ENCODE assay signal across 8 mouse cellular contexts in genomic region chr4:134468215-134468575, GRCm38 (mm10). TPM values are rescaled to one million over a fixed set of nuclear protein-coding genes. Genes with fewer than 3 reads are reported as not detected.
DNase-seq lines count a peak whose midpoint lies in the region; ATAC-seq and TF ChIP-seq lines count a peak whose summit lies in the region.

Stmn1 (plus strand) TSS chr4:134468320.

- no peaks in the 10 kb centered on the region for H3K9me3 ChIP-seq in heart, embryonic 15.5 days (replicated peaks)
- no peaks in the 10 kb centered on the region for H3K9me3 ChIP-seq in liver, embryonic 14.5 days (ENCODE audit: control insufficient read depth, low read length)
- no peaks in the 10 kb centered on the region for H3K9me3 ChIP-seq in neural tube, embryonic 11.5 days (ENCODE audit: control insufficient read depth, low read length)
- no peaks in the 10 kb centered on the region for H3K9me3 ChIP-seq in stomach, postnatal 0 days (ENCODE audit: control insufficient read depth, low read length)

- H3K27me3 ChIP-seq in heart, embryonic 15.5 days = no peaks in the 10 kb centered on the region
- H3K27me3 ChIP-seq in liver, embryonic 14.5 days (ENCODE audit: control insufficient read depth, insufficient read depth, low read length) = no peaks in the 10 kb centered on the region
- H3K27me3 ChIP-seq in neural tube, embryonic 11.5 days (ENCODE audit: control insufficient read depth, insufficient read depth, low read length) = no peaks in the 10 kb centered on the region
- no peaks in the 10 kb centered on the region for H3K27me3 ChIP-seq in stomach, postnatal 0 days (ENCODE audit: control insufficient read depth, insufficient read depth, low read length)

- peak within 1 kb of the TSS; percentile 97 for H3K4me2 ChIP-seq in heart, embryonic 15.5 days
- peak within 1 kb of the TSS; percentile 96 for H3K4me2 ChIP-seq in liver, embryonic 14.5 days (ENCODE audit: low read depth)
- peak within 1 kb of the TSS; percentile 89 for H3K4me2 ChIP-seq in neural tube, embryonic 11.5 days (ENCODE audit: low read depth)
- H3K4me2 ChIP-seq in stomach, postnatal 0 days (replicated peaks; ENCODE audit: low read depth) = peak within 1 kb of the TSS; percentile 98

- DNase-seq in CD4-positive, CD25-positive, alpha-beta regulatory T cell, adult 2 months (ENCODE audit: low read depth, low spot score) = peak; percentile 92
- peak; percentile 73 for DNase-seq in fibroblast of lung, adult 2 months (ENCODE audit: low read depth)
- DNase-seq in kidney, postnatal 25 days = peak; percentile 96 to 98
- DNase-seq in liver, embryonic 14.5 days (ENCODE audit: low read depth in 3 of 3, low spot score in 3 of 3) = peak; percentile 90 to 92 (median 91)
- DNase-seq in neural tube, embryonic 11.5 days (ENCODE audit: low spot score) = peak; percentile 97
- DNase-seq in stomach, postnatal 0 days (ENCODE audit: low spot score) = peak; percentile 97

- no peak for TF ChIP-seq CTCF in liver, embryonic 14.5 days (IDR thresholded peaks at IDR 0.05; ENCODE audit: low read depth)
- no peak; the same call in 1 of the 2 replicates for TF ChIP-seq CTCF in stomach, postnatal 0 days (IDR thresholded peaks at IDR 0.05; ENCODE audit: low read depth)

- peak; percentile 95 for ATAC-seq in heart, embryonic 15.5 days (replicated peaks; ENCODE audit: insufficient number of reproducible peaks, insufficient read depth, low FRiP score, low read depth)
- peak; percentile 89 for ATAC-seq in liver, embryonic 14.5 days (ENCODE audit: insufficient read depth)
- peak; percentile 92 for ATAC-seq in neural tube, embryonic 11.5 days (ENCODE audit: insufficient read depth, low FRiP score, low TSS enrichment)
- ATAC-seq in stomach, postnatal 0 days (ENCODE audit: low FRiP score, low TSS enrichment) = peak; percentile 96

- TF ChIP-seq EP300 in liver, embryonic 14.5 days (IDR thresholded peaks at IDR 0.05; ENCODE audit: low read depth) = no peak
- TF ChIP-seq EP300 in stomach, postnatal 0 days (optimal IDR thresholded peaks at IDR 0.05) = no peak

- WGBS in heart, embryonic 15.5 days = under 1% methylated on average over 31 of the region's 31 CpGs
- 0% methylated on average over 30 of the region's 31 CpGs for WGBS in liver, embryonic 14.5 days (ENCODE audit: insufficient replicate concordance)
- WGBS in neural tube, embryonic 11.5 days = 0% methylated on average over 30 of the region's 31 CpGs
- under 1% methylated on average over 30 of the region's 31 CpGs for WGBS in stomach, postnatal 0 days

- H3K4me3 ChIP-seq in brown adipose tissue, adult 24 weeks (ENCODE audit: insufficient read depth, low read depth, low read length) = peak within 1 kb of the TSS; percentile 62
- H3K4me3 ChIP-seq in heart, embryonic 15.5 days = peak within 1 kb of the TSS; percentile 99
- peak within 1 kb of the TSS; percentile 80 to 92 for H3K4me3 ChIP-seq in liver, embryonic 14.5 days (ENCODE audit: insufficient read depth in 1 of 2, low read depth in 2 of 2, low read length in 2 of 2)
- peak within 1 kb of the TSS; percentile 96 for H3K4me3 ChIP-seq in neural tube, embryonic 11.5 days (ENCODE audit: low read depth, low read length)
- H3K4me3 ChIP-seq in stomach, postnatal 0 days (ENCODE audit: low read depth, low read length) = peak within 1 kb of the TSS; percentile 80

- peaks cover 23% of the 10 kb centered on the region for H3K36me3 ChIP-seq in heart, embryonic 15.5 days
- peaks cover 29% of the 10 kb centered on the region for H3K36me3 ChIP-seq in liver, embryonic 14.5 days (replicated peaks; ENCODE audit: control insufficient read depth, insufficient read depth, low read depth)
- peaks cover 14% of the 10 kb centered on the region for H3K36me3 ChIP-seq in neural tube, embryonic 11.5 days (ENCODE audit: control insufficient read depth, insufficient read depth, low read length)
- no peaks in the 10 kb centered on the region for H3K36me3 ChIP-seq in stomach, postnatal 0 days (ENCODE audit: control insufficient read depth, insufficient read depth, low read length)

- peak within 1 kb of the TSS; percentile 12; the same call in 1 of the 2 replicates for H3K27ac ChIP-seq in brown adipose tissue, adult 24 weeks (replicated peaks; ENCODE audit: low read depth, low read length)
- peak within 1 kb of the TSS; percentile 94 for H3K27ac ChIP-seq in heart, embryonic 15.5 days
- peak within 1 kb of the TSS; percentile 88 for H3K27ac ChIP-seq in liver, embryonic 14.5 days
- H3K27ac ChIP-seq in neural tube, embryonic 11.5 days (ENCODE audit: low read depth, low read length) = peak within 1 kb of the TSS; percentile 95
- peak within 1 kb of the TSS; percentile 81 for H3K27ac ChIP-seq in stomach, postnatal 0 days (replicated peaks)

- H3K4me1 ChIP-seq in brown adipose tissue, adult 24 weeks (ENCODE audit: control insufficient read depth, insufficient read depth, insufficient read length, low read length) = no peaks in the 10 kb centered on the region; the same call in 1 of the 2 replicates
- peaks cover 19% of the 10 kb centered on the region for H3K4me1 ChIP-seq in heart, embryonic 15.5 days (replicated peaks)
- H3K4me1 ChIP-seq in liver, embryonic 14.5 days (replicated peaks; ENCODE audit: control insufficient read depth in 2 of 2, insufficient read depth in 2 of 2, low read length in 1 of 2) = peaks cover 10 to 17% of the 10 kb centered on the region in 2 experiments
- peaks cover 9% of the 10 kb centered on the region; the same call in 1 of the 2 replicates for H3K4me1 ChIP-seq in neural tube, embryonic 11.5 days (ENCODE audit: control insufficient read depth, insufficient read depth, low read length)
- H3K4me1 ChIP-seq in stomach, postnatal 0 days (replicated peaks; ENCODE audit: control insufficient read depth, insufficient read depth) = no peaks in the 10 kb centered on the region

- peak within 1 kb of the TSS; percentile 93 for H3K9ac ChIP-seq in heart, embryonic 15.5 days
- H3K9ac ChIP-seq in liver, embryonic 14.5 days (replicated peaks) = peak within 1 kb of the TSS; percentile 99
- peak within 1 kb of the TSS; percentile 98 for H3K9ac ChIP-seq in neural tube, embryonic 11.5 days (ENCODE audit: low read length)
- peak within 1 kb of the TSS; percentile 80 for H3K9ac ChIP-seq in stomach, postnatal 0 days (ENCODE audit: low read length)

RNA-seq across cellular contexts. Expression of gene Stmn1, which starts in this region (rescaled TPM):
- 3.3 and 8.3 TPM in 2 replicates for polyA plus RNA-seq in brown adipose tissue, adult 24 weeks (2012; ENCODE audit: insufficient read depth, insufficient read length, missing spikeins)
- polyA plus RNA-seq in heart, embryonic 15.5 days (2015; fragmentation: Nextera tagmentation; extraction: Ambion mirVana) = 947 and 956 TPM in 2 replicates
- polyA plus RNA-seq in liver, embryonic 14.5 days (2012; rRNA removed) = 46.2 and 104 TPM in 2 replicates
- polyA plus RNA-seq in liver, embryonic 14.5 days (2014; fragmentation: Nextera tagmentation; extraction: Ambion mirVana) = 404 and 464 TPM in 2 replicates
- polyA plus RNA-seq in neural tube, embryonic 11.5 days (2014; fragmentation: Nextera tagmentation; extraction: Ambion mirVana) = 3,693 and 3,815 TPM in 2 replicates
- polyA plus RNA-seq in stomach, postnatal 0 days (2015; fragmentation: Nextera tagmentation; extraction: Ambion mirVana) = 358 and 380 TPM in 2 replicates

Comparison
In these comparisons a context has a peak if more than half of its experiments do, and no peak if none do; other contexts are left out.
1. Peak in every context shown above with its lines: DNase-seq, ATAC-seq, H3K4me3 ChIP-seq and H3K27ac ChIP-seq.
2. H3K27ac ChIP-seq: peak in every context shown above with its lines; median percentile 95 in neural tube, embryonic 11.5 days; 94 in heart, embryonic 15.5 days; 88 in liver, embryonic 14.5 days; 81 in stomach, postnatal 0 days; 12 in brown adipose tissue, adult 24 weeks.